Mouse (Mus musculus): ENCODE data around the gene Tesmin. TPM values are rescaled to one million over a fixed set of nuclear protein-coding genes. Genes with fewer than 3 reads are reported as not detected.

Tesmin gene
- polyA plus RNA-seq, 1 experiment = 0.85 TPM

DNA sequence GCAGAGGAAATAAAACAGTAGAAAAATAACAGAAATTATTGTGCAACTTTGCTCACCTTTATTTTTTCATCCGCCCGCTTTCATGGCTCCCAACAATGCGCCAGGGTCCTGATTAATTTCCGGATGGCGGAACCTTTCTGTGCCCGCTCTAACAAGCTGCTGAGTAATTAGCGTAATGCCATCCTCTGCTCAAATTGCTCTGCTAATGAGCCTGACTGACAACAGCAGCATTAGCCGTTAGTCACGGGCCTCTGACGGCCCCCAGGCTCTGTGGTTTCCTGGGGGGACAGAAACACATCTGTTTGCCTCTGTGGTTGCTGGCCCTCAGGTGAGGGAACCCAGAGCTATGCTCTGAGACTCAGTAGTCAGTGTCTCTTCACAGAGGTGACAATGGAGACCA is 52.4 kb downstream of the Tesmin start:
- TF ChIP-seq CTCF (IDR thresholded peaks at IDR 0.05; ENCODE audit: borderline replicate concordance, control insufficient read depth, extremely low read depth, insufficient read depth, low read length, poor library complexity) (no peak), POLR2A (IDR thresholded peaks at IDR 0.05; ENCODE audit: control insufficient read depth, extremely low read depth, insufficient read depth, low read length, poor library complexity) (no peak)
- WGBS = 8% methylated on average over 10 of the region's 10 CpGs
- DNase-seq = peak; percentile 24
- H3K4me1 ChIP-seq (replicated peaks; ENCODE audit: control insufficient read depth, insufficient read depth, low read length) = peaks cover 28% of the 10 kb centered on the region
- H3K36me3 ChIP-seq (ENCODE audit: control insufficient read depth, insufficient read depth, low read length) = no peaks in the 10 kb centered on the region
- H3K4me3 ChIP-seq (ENCODE audit: control insufficient read depth, insufficient read depth, low read length) = no peak overlapping the region
- H3K27ac ChIP-seq (ENCODE audit: control insufficient read depth, insufficient read depth, low read length) = peak overlapping the region; percentile 37; the same call in 1 of the 2 replicates
- no peaks in the 10 kb centered on the region for H3K27me3 ChIP-seq (ENCODE audit: control insufficient read depth, insufficient read depth, low read length)

DNA sequence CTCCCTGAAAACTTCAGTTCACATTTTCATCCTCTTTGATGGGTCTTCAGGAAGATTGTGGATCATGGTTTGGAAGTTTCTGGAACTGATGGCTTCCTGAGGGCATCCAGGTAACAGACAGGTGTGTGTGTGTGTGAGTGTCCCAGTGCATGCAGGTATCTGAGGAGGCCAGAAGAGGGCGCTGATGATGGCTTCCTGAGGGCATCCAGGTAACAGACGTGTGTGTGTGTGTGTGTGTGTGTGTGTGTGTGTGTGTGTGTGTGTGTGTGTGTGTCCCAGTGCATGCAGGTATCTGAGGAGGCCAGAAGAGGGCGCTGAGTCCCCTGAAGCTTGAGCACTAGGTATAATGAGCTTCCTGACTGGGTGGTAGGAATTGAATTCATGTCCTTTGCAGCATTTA is 58.7 kb downstream of the Tesmin start:
- 82% methylated on average over 3 of the region's 3 CpGs for WGBS
- no peak overlapping the region for H3K27ac ChIP-seq (ENCODE audit: control insufficient read depth, insufficient read depth, low read length)

DNA sequence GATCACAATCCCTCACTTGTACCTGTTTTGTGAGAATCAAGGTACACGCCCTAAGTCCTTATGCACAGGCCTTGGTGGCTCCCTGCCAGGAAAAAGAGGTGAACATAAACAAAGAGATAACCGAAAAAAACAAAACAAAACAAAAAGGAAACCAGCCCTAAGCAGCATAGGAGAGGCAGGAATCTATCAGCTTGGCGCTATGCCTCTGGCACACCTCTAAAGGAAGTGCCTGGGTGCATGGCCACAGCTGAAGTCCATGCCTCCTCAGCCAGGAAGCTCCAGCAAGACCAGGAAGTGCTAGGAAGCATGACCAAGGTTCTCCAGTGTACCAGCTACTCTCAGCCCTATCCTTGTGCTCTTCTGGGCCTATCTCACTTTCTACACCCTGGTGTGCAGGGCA is 60.6 kb downstream of the Tesmin start:
- 66% methylated on average over 3 of the region's 3 CpGs for WGBS
- Histone ChIP-seq H3K4me3 (ENCODE audit: control insufficient read depth, insufficient read depth, low read length) (no peak overlapping the region), H3K4me1 (replicated peaks; ENCODE audit: control insufficient read depth, insufficient read depth, low read length) (peaks cover 30% of the 10 kb centered on the region), H3K27me3 (ENCODE audit: control insufficient read depth, insufficient read depth, low read length) (no peaks in the 10 kb centered on the region), H3K36me3 (ENCODE audit: control insufficient read depth, insufficient read depth, low read length) (peaks cover 1% of the 10 kb centered on the region; the same call in 1 of the 2 replicates), H3K27ac (ENCODE audit: control insufficient read depth, insufficient read depth, low read length) (no peak overlapping the region)
- no peak for DNase-seq
- no peak for TF ChIP-seq POLR2A (IDR thresholded peaks at IDR 0.05; ENCODE audit: control insufficient read depth, extremely low read depth, insufficient read depth, low read length, poor library complexity)

More for the DNA sequence above, 58.7 kb downstream of the Tesmin start:
- DNase-seq = no peak
- Histone ChIP-seq H3K36me3 (ENCODE audit: control insufficient read depth, insufficient read depth, low read length) (no peaks in the 10 kb centered on the region), H3K4me3 (ENCODE audit: control insufficient read depth, insufficient read depth, low read length) (no peak overlapping the region), H3K4me1 (replicated peaks; ENCODE audit: control insufficient read depth, insufficient read depth, low read length) (peaks cover 22% of the 10 kb centered on the region), H3K27me3 (ENCODE audit: control insufficient read depth, insufficient read depth, low read length) (no peaks in the 10 kb centered on the region)
- no peak for TF ChIP-seq POLR2A (IDR thresholded peaks at IDR 0.05; ENCODE audit: control insufficient read depth, extremely low read depth, insufficient read depth, low read length, poor library complexity)
- no peak for TF ChIP-seq CTCF (IDR thresholded peaks at IDR 0.05; ENCODE audit: borderline replicate concordance, control insufficient read depth, extremely low read depth, insufficient read depth, low read length, poor library complexity)

DNA sequence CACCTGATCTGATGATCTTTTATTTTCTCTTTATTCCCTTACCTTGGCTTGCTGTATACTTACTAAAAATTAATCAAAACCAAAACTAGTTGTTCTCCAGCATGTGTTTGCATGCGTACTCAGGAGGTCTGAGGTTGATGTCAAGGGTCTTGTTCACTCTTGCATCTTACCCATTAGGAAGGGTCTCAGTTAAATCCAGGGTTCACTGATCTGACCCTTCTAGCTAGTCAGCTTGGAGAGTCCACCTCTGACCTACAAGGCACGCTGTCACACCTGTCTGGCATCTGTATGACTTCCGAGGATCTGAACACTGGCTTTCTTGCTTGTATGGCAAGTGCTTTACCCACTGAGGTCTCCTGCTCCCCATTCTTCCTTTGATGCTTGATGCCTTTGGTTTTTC is 62.1 kb downstream of the Tesmin start:
- H3K27ac ChIP-seq (ENCODE audit: control insufficient read depth, insufficient read depth, low read length) = no peak overlapping the region
- H3K4me3 ChIP-seq (ENCODE audit: control insufficient read depth, insufficient read depth, low read length) = no peak overlapping the region
- TF ChIP-seq POLR2A (IDR thresholded peaks at IDR 0.05; ENCODE audit: control insufficient read depth, extremely low read depth, insufficient read depth, low read length, poor library complexity) (no peak), CTCF (IDR thresholded peaks at IDR 0.05; ENCODE audit: borderline replicate concordance, control insufficient read depth, extremely low read depth, insufficient read depth, low read length, poor library complexity) (no peak)
- no peaks in the 10 kb centered on the region for H3K27me3 ChIP-seq (ENCODE audit: control insufficient read depth, insufficient read depth, low read length)
- peaks cover 30% of the 10 kb centered on the region for H3K4me1 ChIP-seq (replicated peaks; ENCODE audit: control insufficient read depth, insufficient read depth, low read length)
- 84% methylated on average over 3 of the region's 3 CpGs for WGBS
- DNase-seq = no peak
- peaks cover 16% of the 10 kb centered on the region for H3K36me3 ChIP-seq (ENCODE audit: control insufficient read depth, insufficient read depth, low read length)

DNA sequence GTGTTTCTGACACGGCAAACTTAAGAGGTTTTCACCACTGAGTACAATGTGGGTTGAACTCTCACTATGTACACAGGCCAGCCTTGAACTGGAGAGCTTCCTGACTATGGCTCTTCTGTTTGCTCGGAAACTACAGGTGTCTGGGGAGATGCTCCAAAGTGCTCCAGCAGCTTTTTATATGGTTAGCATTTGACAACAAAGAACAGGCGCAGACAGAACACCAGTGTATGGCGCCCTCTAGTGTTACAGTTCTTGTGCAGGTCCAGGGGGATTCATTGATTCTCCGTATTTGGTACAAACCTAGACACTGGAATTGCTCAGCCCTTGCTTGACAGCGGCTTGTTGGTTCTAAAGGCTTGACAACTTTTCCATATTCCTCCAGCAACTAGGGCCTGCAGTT is 62.5 kb downstream of the Tesmin start:
- WGBS = 10% methylated on average over 6 of the region's 6 CpGs
- TF ChIP-seq POLR2A (IDR thresholded peaks at IDR 0.05; ENCODE audit: control insufficient read depth, extremely low read depth, insufficient read depth, low read length, poor library complexity) = no peak
- no peak for TF ChIP-seq CTCF (IDR thresholded peaks at IDR 0.05; ENCODE audit: borderline replicate concordance, control insufficient read depth, extremely low read depth, insufficient read depth, low read length, poor library complexity)
- H3K27ac ChIP-seq (ENCODE audit: control insufficient read depth, insufficient read depth, low read length) = peak overlapping the region; percentile 34; the same call in 1 of the 2 replicates
- peak; percentile 68 for DNase-seq
- H3K4me1 ChIP-seq (replicated peaks; ENCODE audit: control insufficient read depth, insufficient read depth, low read length) = peaks cover 30% of the 10 kb centered on the region
- H3K4me3 ChIP-seq (ENCODE audit: control insufficient read depth, insufficient read depth, low read length) = no peak overlapping the region
- H3K36me3 ChIP-seq (ENCODE audit: control insufficient read depth, insufficient read depth, low read length) = peaks cover 20% of the 10 kb centered on the region
- no peaks in the 10 kb centered on the region for H3K27me3 ChIP-seq (ENCODE audit: control insufficient read depth, insufficient read depth, low read length)

DNA sequence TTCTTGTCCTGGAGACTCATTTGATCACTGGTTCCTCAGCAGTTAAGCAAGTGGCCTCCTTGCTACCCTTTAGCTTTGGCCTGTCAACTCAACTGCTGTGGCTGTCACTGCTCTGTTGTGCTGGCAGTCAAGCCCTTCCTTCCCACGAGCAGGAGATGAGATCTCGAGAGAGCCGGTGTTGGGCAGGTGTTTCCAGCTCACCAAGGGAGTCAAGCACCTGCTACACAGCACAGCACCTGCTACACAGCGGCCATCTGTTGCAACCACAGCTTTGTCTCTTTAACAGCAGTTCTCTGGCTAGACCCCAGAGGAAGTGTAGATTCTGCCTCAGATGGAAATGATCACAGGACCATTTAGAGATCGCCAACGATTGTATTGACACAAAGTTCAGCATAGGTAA is 63.0 kb downstream of the Tesmin start:
- no peak for TF ChIP-seq POLR2A (IDR thresholded peaks at IDR 0.05; ENCODE audit: control insufficient read depth, extremely low read depth, insufficient read depth, low read length, poor library complexity)
- 0 out of 2 replicates have a peak, but pooled peaks have one; percentile 13 for TF ChIP-seq CTCF (IDR thresholded peaks at IDR 0.05; ENCODE audit: borderline replicate concordance, control insufficient read depth, extremely low read depth, insufficient read depth, low read length, poor library complexity)
- no peaks in the 10 kb centered on the region for H3K27me3 ChIP-seq (ENCODE audit: control insufficient read depth, insufficient read depth, low read length)
- no peak overlapping the region for H3K4me3 ChIP-seq (ENCODE audit: control insufficient read depth, insufficient read depth, low read length)
- peaks cover 24% of the 10 kb centered on the region for H3K36me3 ChIP-seq (ENCODE audit: control insufficient read depth, insufficient read depth, low read length)
- peak; percentile 82 for DNase-seq
- 1% methylated on average over 6 of the region's 6 CpGs for WGBS
- H3K27ac ChIP-seq (ENCODE audit: control insufficient read depth, insufficient read depth, low read length) = peak overlapping the region; percentile 59
- peaks cover 30% of the 10 kb centered on the region for H3K4me1 ChIP-seq (replicated peaks; ENCODE audit: control insufficient read depth, insufficient read depth, low read length)

Other genes starting within 250 kb of the Tesmin start
- gene Mrpl21, start 106.0 kb upstream of the Tesmin start, polyA plus RNA-seq (2012; rRNA removed) = 57.8 and 58.7 TPM in 2 replicates
- 16.9 and 17.8 TPM in 2 replicates for gene Ighmbp2, start 105.8 kb upstream of the Tesmin start, polyA plus RNA-seq (2012; rRNA removed)
- 69.6 and 75.7 TPM in 2 replicates for gene Cpt1a, start 66.5 kb upstream of the Tesmin start, polyA plus RNA-seq (2012; rRNA removed)
- gene Gal, start 25.7 kb downstream of the Tesmin start, polyA plus RNA-seq (2012; rRNA removed) = 3.4 and 3.5 TPM in 2 replicates
- 97.4 and 109 TPM in 2 replicates for gene Ppp6r3, start 186.9 kb downstream of the Tesmin start, polyA plus RNA-seq (2012; rRNA removed)